Mouse (Mus musculus) lung, postnatal 0 days (tissue): Measurements from ENCODE around the gene Ptp4a2.

Experiments
- CTCF ChIP-seq: IDR thresholded peaks from 2 replicates; pipeline ENCODE4 v1.5.1; 2016; ENCODE audit warnings: antibody characterized with exemption, mild to moderate bottlenecking
- EP300 ChIP-seq: IDR thresholded peaks from 2 replicates; pipeline ENCODE4 v1.6.1; 2016; ENCODE audit warnings: antibody characterized with exemption, mild to moderate bottlenecking, control low read depth

DNA sequence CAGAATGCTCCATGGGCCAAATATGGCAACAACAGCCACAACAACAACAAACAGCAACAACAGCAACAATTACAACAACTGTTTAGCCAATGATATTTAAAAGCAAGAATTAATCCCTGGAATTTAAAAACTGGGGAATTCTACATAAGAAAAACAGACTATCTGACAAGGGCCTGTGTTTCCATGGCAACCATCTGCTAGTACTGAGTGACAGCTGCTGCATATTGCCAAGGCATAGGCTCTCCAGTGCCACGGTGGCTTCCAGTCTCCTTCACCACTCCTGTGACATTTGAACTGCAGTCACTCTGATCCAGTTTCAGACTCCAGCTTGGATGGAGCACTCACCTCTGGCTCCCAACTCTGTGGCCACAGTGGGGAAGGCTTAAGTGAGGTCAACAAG, 19.6 kb upstream of the Ptp4a2 start:
- TF ChIP-seq CTCF: no peak
- no peak for TF ChIP-seq EP300
